Mouse (Mus musculus) embryonic facial prominence, embryonic 11.5 days (tissue): ENCODE data around the gene Arfip2. TPM values are rescaled to one million over a fixed set of nuclear protein-coding genes. Genes with fewer than 3 reads are reported as not detected.

Experiments used
- ATAC-seq: fragments of 200-750 bp; cut with Nextera tagmentation; replicated peaks from 2 replicates; pipeline ENCODE4 v1.8.0; 2017; ENCODE audit warnings: low read depth; ENCODE audit not compliant: insufficient number of reproducible peaks, low FRiP score, low TSS enrichment
- DNase-seq: peaks from one replicate; pipeline ENCODE4 v3.0.0-alpha.2; 2015; ENCODE audit warnings: low spot score
- H3K27ac ChIP-seq: fragments of 300-500 bp; sonication (generic); replicated peaks from 2 replicates; pipeline ENCODE4 v1.5.1; 2014; ENCODE audit warnings: mild to moderate bottlenecking, low read depth, low read length, control low read depth
- H3K27me3 ChIP-seq: fragments of 300-500 bp; sonication (generic); 2 replicates; pipeline ENCODE4 v1.6.1; 2014; ENCODE audit warnings: mild to moderate bottlenecking, low read length, moderate library complexity, mixed read lengths; ENCODE audit not compliant: control insufficient read depth, insufficient read depth
- H3K36me3 ChIP-seq: fragments of 300-500 bp; sonication (generic); replicated peaks from 2 replicates; pipeline ENCODE4 v1.6.1; 2014; ENCODE audit warnings: low read depth, mild to moderate bottlenecking, low read length, moderate library complexity, mixed read lengths; ENCODE audit not compliant: control insufficient read depth, insufficient read depth
- H3K4me1 ChIP-seq: fragments of 300-500 bp; sonication (generic); 2 replicates; pipeline ENCODE4 v1.6.1; 2014; ENCODE audit warnings: low read length, mixed read lengths; ENCODE audit not compliant: control insufficient read depth, insufficient read depth
- H3K4me2 ChIP-seq: fragments of 300-500 bp; sonication (generic); 2 replicates; pipeline ENCODE4 v1.6.1; 2014; ENCODE audit warnings: low read depth, mild to moderate bottlenecking, control low read depth, low read length, moderate library complexity
- H3K4me3 ChIP-seq: fragments of 300-500 bp; sonication (generic); 2 replicates; pipeline ENCODE4 v1.5.1; 2014; ENCODE audit warnings: low read depth, low read length, control low read depth
- H3K9ac ChIP-seq: fragments of 300-500 bp; sonication (generic); replicated peaks from 2 replicates; pipeline ENCODE4 v1.6.1; 2014; ENCODE audit warnings: mild to moderate bottlenecking, control low read depth, low read length
- H3K9me3 ChIP-seq: fragments of 300-500 bp; sonication (generic); replicated peaks from 2 replicates; pipeline ENCODE4 v1.6.1; 2016; ENCODE audit warnings: mild to moderate bottlenecking, low read length, inconsistent platforms, mixed read lengths; ENCODE audit not compliant: control insufficient read depth
- WGBS: fragments of 180-500 bp; shearing (Covaris S2); extraction: QIAGEN DNeasy Blood & Tissue Kit; methylation state at CpG from one replicate; pipeline ENCODE4 v1.1.7; 2014; 5-methylcytosine and 5-hydroxymethylcytosine counted together
- polyA plus RNA-seq: library from polyadenylated mRNA; unstranded; fragments of >200 nt; fragmentation: Nextera tagmentation; extraction: Ambion mirVana; gene quantifications from 2 replicates; pipeline ENCODE4 v1.2.1, GENCODE M21; 2014

Arfip2 gene
- polyA plus RNA-seq, 1 experiment from 2014 or later: 76.3 TPM

DNA sequence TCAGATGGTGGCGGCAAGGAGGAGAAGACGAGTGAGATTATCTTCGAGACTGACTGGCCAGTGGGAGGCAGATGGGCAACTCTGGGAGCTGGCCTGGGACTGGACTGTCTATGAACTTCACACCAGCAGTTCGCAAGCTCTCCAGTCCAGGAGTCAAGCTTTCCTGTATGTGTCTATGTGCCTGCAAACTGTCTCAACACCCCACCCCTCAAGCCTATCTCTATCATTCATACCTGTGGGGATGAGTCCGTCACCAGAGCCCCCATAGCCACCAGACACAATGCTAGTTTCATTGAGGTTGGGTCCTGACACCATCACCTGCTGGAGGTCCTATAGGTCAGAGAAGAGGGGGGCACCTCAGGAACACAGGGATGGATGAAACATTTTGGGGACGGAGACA lies 1.4 kb downstream of the Arfip2 start:
- Histone ChIP-seq H3K4me3 (no peak overlapping the region), H3K36me3 (peaks cover 2% of the 10 kb centered on the region; the same call in 1 of the 2 replicates), H3K9me3 (no peaks in the 10 kb centered on the region), H3K4me1 (peaks cover 2% of the 10 kb centered on the region; the same call in 1 of the 2 replicates), H3K27me3 (no peaks in the 10 kb centered on the region), H3K4me2 (no peak overlapping the region), H3K27ac (no peak overlapping the region), H3K9ac (no peak overlapping the region)
- 97% methylated on average over 6 of the region's 6 CpGs for whole genome bisulfite sequencing
- no peak for DNase-seq
- no peak for ATAC-seq

DNA sequence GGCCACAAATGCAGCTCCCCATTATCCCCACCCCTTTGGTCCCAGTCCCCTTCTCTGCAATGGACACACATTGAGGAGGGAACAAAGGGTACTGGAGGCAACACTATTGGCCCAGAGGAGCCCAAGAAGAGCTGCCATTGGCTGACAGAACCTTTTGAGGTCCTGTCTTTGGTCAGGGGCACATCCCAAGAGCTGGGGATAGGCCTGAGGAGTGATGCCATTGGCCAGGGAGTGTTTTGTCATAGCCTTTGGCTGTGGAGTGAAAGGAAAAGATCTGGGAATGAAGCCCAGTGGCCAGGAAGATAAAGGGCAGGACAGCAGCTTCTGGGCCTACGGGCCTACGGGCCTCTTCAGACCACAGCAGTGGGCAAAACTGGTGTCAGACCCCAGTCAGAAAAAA lies 4.5 kb downstream of the Arfip2 start:
- Histone ChIP-seq H3K4me2 (no peak overlapping the region), H3K9me3 (no peaks in the 10 kb centered on the region), H3K27me3 (no peaks in the 10 kb centered on the region), H3K27ac (no peak overlapping the region), H3K4me1 (no peaks in the 10 kb centered on the region; the same call in 1 of the 2 replicates), H3K4me3 (no peak overlapping the region), H3K36me3 (no peaks in the 10 kb centered on the region; the same call in 1 of the 2 replicates), H3K9ac (no peak overlapping the region)
- 87% methylated on average over 2 of the region's 2 CpGs for WGBS
- DNase-seq (no peak), ATAC-seq (no peak)

DNA sequence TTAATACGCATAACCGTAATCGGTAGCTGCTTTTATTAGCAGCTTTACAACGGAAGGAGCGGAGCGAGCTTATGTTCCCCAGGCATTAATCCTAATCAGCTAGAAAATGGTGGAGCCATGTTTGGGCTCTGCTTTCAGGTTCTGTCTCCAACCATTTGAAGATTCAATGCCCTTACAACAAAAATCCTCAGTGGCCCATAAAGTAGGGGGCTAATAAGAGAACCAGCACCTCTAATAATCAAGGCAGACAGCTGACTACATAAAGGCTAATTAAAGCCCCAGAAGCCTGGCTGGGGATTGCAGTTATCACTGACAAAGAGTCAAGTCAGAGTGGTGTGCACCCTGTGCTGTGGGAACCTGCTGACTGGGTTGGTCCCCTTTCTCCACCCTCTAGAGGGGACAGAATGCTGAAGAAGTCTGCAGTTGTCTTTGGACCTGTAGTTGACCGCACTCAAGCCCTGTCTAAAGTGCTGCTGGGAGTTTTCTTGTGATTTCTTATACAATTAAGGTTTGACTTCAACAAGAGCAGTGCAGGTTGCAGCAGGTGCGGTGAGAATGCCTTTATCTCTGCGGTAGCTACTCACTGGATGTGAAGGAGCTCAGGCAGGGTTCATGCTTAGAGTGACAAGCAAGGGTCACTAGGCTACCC lies 5.8 kb downstream of the Arfip2 start:
- H3K4me2 ChIP-seq: no peak overlapping the region; the same call in 1 of the 2 replicates
- no peaks in the 10 kb centered on the region; the same call in 1 of the 2 replicates for H3K36me3 ChIP-seq
- WGBS: 58% methylated on average over 9 of the region's 9 CpGs
- DNase-seq (no peak), ATAC-seq (no peak)
- H3K4me3 ChIP-seq: no peak overlapping the region
- H3K27me3 ChIP-seq: no peaks in the 10 kb centered on the region
- no peaks in the 10 kb centered on the region for H3K9me3 ChIP-seq
- H3K9ac ChIP-seq: no peak overlapping the region
- H3K27ac ChIP-seq: no peak overlapping the region
- no peaks in the 10 kb centered on the region; the same call in 1 of the 2 replicates for H3K4me1 ChIP-seq

DNA sequence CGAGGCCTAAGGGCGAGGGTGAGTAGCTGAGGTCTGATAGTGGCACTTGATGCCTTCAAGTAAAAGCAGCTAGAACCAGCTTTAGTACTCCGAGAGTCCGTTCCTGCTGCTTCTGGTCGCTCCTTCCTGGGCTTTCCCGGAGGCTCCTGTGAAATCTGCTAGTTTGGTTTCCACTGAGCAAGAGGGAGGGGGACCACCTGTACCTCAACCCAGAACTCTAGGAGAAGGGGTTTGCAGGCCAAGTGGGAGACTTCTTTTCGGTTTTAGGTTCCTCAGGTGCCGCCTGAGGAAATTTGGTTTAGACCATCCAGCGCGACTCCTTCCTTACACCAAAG lies 6.4 kb downstream of the Arfip2 start:
- no peak for DNase-seq
- H3K4me2 ChIP-seq: peak overlapping the region; percentile 81
- no peaks in the 10 kb centered on the region for H3K27me3 ChIP-seq
- H3K9me3 ChIP-seq: no peaks in the 10 kb centered on the region
- peak overlapping the region; percentile 86 for H3K4me3 ChIP-seq
- no peaks in the 10 kb centered on the region for H3K4me1 ChIP-seq
- 4% methylated on average over 10 of the region's 10 CpGs for WGBS
- no peak for ATAC-seq
- H3K9ac ChIP-seq: peak overlapping the region; percentile 83
- H3K36me3 ChIP-seq: no peaks in the 10 kb centered on the region; the same call in 1 of the 2 replicates
- H3K27ac ChIP-seq: no peak overlapping the region

DNA sequence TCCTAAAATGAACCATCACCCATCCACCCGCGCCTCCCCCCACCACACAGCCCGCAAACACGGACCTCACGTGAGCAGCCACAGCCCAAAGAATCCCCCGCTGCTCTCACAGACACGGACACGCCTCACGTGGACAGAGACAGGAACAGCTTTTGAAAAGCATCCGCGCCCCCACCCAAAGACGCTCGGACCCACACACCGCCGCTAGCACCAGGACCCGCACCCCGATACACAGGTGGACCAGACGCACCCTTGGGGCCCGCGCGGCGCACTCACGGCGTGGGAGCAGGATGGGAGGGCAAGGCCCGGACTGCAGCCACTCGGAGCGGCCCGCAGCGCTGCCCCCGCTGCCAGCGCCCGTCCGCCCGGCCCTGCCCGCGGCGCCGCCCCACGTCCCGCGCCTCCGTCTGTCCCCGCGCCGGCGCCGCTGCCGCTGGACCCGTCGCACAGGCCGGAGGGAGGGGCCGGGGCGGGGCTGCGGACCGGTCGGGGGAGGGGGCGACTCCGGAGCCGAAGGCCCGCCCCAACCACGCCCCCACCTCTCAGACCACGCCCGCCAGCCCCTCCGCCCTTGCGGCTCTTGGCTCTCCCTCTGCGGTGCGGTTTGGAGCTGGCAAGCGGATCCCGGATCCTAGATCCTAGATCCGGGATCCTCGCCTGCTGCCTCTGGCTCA lies 7.0 kb downstream of the Arfip2 start, which contains the start of gene Trim3:
TSS of gene Trim3 (minus strand) at position 445 of the 674 bp plus-strand sequence.
- Histone ChIP-seq H3K4me2 (peak within 1 kb of the TSS; percentile 81), H3K36me3 (no peaks in the 10 kb centered on the region; the same call in 1 of the 2 replicates), H3K4me1 (no peaks in the 10 kb centered on the region), H3K4me3 (peak within 1 kb of the TSS; percentile 86), H3K27ac (no peak within 1 kb of the TSS), H3K9ac (peak within 1 kb of the TSS; percentile 83), H3K9me3 (no peaks in the 10 kb centered on the region), H3K27me3 (no peaks in the 10 kb centered on the region)
- ATAC-seq (peak; percentile 89), DNase-seq (peak; percentile 92)
- WGBS: under 1% methylated on average over 57 of the region's 71 CpGs

DNA sequence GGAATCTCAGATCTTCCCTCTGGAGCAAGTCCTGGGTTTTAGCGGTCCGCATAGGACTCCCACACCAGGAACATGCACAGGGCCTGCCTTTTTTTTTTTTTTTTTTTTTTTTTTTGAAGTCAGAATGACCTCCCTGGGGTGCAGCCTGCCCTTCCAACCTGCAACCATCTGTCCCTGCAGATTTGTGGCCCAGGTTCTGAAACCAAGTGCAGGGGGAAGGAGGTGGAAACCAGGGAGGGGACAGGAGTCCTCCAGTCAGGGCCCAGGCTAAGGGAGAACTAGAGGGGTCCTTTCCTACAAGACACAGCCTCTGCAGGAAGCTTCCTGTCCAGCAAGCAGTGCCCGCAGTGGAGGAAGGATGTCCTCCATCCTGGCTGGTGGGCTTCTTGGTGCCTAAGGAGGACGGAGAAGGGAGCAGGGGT lies 7.7 kb downstream of the Arfip2 start:
- Histone ChIP-seq H3K9ac (peak overlapping the region; percentile 83), H3K9me3 (no peaks in the 10 kb centered on the region), H3K27me3 (no peaks in the 10 kb centered on the region), H3K4me2 (peak overlapping the region; percentile 81), H3K36me3 (no peaks in the 10 kb centered on the region; the same call in 1 of the 2 replicates), H3K27ac (no peak overlapping the region), H3K4me3 (peak overlapping the region; percentile 86), H3K4me1 (no peaks in the 10 kb centered on the region)
- WGBS: 19% methylated on average over 4 of the region's 4 CpGs
- no peak for ATAC-seq
- peak; percentile 16 for DNase-seq

DNA sequence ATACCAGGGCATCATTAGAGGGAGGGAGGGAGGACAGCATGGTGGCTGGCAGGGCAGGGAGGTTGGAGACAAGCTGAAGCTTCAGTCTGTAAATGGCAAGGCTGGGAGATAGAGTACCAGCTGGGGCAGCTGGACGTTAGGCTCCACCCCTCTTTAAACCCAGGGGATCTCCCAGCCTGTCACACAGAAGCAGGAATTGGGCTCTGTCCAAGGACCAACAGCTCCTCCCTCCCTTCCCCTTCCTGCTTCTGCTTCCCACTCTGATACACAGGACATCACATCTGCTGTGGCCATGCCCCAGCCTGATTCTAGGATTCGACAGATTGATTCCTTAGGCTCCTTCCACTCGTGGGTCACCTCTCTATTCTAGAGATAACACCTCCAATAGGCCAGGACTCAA lies 11.6 kb downstream of the Arfip2 start:
- DNase-seq: no peak

DNA sequence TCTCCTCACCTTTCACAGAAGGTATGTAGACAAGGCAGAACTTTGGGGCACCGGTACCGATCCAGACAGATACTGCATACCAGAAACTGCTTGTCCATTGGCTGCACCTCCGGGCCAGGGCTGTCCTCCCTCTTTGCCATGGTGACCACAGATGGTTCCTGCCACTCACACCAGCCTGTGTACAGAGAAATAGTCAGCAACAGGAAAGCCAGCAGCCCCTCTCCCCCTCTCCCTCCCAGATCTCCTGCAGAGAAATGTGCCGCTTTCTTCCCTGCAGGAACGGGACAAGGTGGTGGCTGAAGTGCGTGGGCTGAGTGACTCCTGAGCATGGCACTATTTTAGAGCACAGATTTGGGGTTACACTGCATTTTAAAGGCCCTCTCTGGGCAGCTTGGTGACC lies 14.8 kb downstream of the Arfip2 start:
- WGBS: 81% methylated on average over 6 of the region's 6 CpGs
- H3K27ac ChIP-seq: no peak overlapping the region
- H3K4me3 ChIP-seq: no peak overlapping the region
- no peaks in the 10 kb centered on the region for H3K4me1 ChIP-seq
- no peaks in the 10 kb centered on the region for H3K36me3 ChIP-seq
- no peak overlapping the region for H3K4me2 ChIP-seq
- H3K9ac ChIP-seq: no peak overlapping the region
- no peaks in the 10 kb centered on the region for H3K27me3 ChIP-seq
- no peak for DNase-seq
- H3K9me3 ChIP-seq: no peaks in the 10 kb centered on the region
- no peak for ATAC-seq

More for the DNA sequence above, 11.6 kb downstream of the Arfip2 start:
- Histone ChIP-seq H3K9me3 (no peaks in the 10 kb centered on the region), H3K27ac (no peak overlapping the region), H3K4me1 (no peaks in the 10 kb centered on the region), H3K36me3 (no peaks in the 10 kb centered on the region), H3K9ac (no peak overlapping the region), H3K4me3 (no peak overlapping the region), H3K4me2 (no peak overlapping the region), H3K27me3 (no peaks in the 10 kb centered on the region)
- WGBS: 29% methylated on average over 3 of the region's 3 CpGs
- no peak for ATAC-seq
